Mouse (Mus musculus) stomach, embryonic 15.5 days (tissue): ENCODE results near the gene Abcd1. TPM values are rescaled to one million over a fixed set of nuclear protein-coding genes. Genes with fewer than 3 reads are reported as not detected.
"Not testable (repeated sequence)": the region's sequence is repeated elsewhere in the genome, so short reads cannot be mapped to it uniquely, and the experiment has no call there.

ENCODE experiments used
- ATAC-seq: fragments of 200-750 bp; cut with Nextera tagmentation; 2 replicates; pipeline ENCODE4 v1.8.0; 2017; ENCODE audit warnings: low read depth, moderate number of reproducible peaks, moderate TSS enrichment; ENCODE audit not compliant: insufficient read depth, low FRiP score
- H3K27ac ChIP-seq: fragments of 300-500 bp; sonication (generic); 2 replicates; pipeline ENCODE4 v1.5.1; 2015; ENCODE audit warnings: mild to moderate bottlenecking, inconsistent platforms
- H3K27me3 ChIP-seq: fragments of 300-500 bp; sonication (generic); replicated peaks from 2 replicates; pipeline ENCODE4 v1.6.1; 2015; ENCODE audit warnings: inconsistent platforms
- H3K36me3 ChIP-seq: fragments of 300-500 bp; sonication (generic); 2 replicates; pipeline ENCODE4 v1.6.1; 2015; ENCODE audit warnings: inconsistent platforms
- H3K4me1 ChIP-seq: fragments of 300-500 bp; sonication (generic); 2 replicates; pipeline ENCODE4 v1.6.1; 2015; ENCODE audit warnings: inconsistent platforms
- H3K4me2 ChIP-seq: fragments of 300-500 bp; sonication (generic); 2 replicates; pipeline ENCODE4 v1.6.1; 2015; ENCODE audit warnings: mild to moderate bottlenecking, inconsistent platforms
- H3K4me3 ChIP-seq: fragments of 300-500 bp; sonication (generic); replicated peaks from 2 replicates; pipeline ENCODE4 v1.5.1; 2015; ENCODE audit warnings: inconsistent platforms
- H3K9ac ChIP-seq: fragments of 300-500 bp; sonication (generic); 2 replicates; pipeline ENCODE4 v1.6.1; 2015; ENCODE audit warnings: inconsistent platforms
- H3K9me3 ChIP-seq: fragments of 300-500 bp; sonication (generic); 2 replicates; pipeline ENCODE4 v1.6.1; 2016; ENCODE audit warnings: inconsistent platforms
- WGBS: fragments of 180-500 bp; shearing (Covaris S2); methylation state at CpG from one replicate; pipeline ENCODE4 v1.1.7; 2015; 5-methylcytosine and 5-hydroxymethylcytosine counted together
- polyA plus RNA-seq: library from polyadenylated mRNA; unstranded; fragments of >200 nt; fragmentation: Nextera tagmentation; extraction: Ambion mirVana; gene quantifications from 2 replicates; pipeline ENCODE4 v1.2.1, GENCODE M21; 2015

The Abcd1 gene
- polyA plus RNA-seq, 1 experiment from 2014 or later, result 18.6 TPM

DNA sequence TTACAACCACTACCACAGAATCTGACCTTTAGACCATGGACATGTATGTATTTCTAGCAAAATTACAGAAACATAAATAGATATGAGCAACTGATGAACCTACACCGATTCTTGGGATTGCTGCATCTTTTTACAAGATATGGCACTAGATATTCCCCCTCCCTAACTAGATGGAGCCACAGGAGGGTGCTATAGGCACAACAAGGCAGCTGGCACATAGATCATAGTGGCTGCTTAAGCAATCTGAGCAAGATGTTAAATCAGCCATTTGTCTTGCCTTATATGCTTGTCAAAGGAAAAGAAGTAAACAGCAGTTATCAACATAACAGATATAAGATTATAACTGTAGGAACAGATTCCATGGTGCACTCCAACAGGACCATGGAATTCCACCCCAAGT lies 15.9 kb upstream of the Abcd1 start:
- H3K4me3 ChIP-seq, result no peak overlapping the region
- ATAC-seq, result no peak
- no peak overlapping the region for H3K4me2 ChIP-seq

DNA sequence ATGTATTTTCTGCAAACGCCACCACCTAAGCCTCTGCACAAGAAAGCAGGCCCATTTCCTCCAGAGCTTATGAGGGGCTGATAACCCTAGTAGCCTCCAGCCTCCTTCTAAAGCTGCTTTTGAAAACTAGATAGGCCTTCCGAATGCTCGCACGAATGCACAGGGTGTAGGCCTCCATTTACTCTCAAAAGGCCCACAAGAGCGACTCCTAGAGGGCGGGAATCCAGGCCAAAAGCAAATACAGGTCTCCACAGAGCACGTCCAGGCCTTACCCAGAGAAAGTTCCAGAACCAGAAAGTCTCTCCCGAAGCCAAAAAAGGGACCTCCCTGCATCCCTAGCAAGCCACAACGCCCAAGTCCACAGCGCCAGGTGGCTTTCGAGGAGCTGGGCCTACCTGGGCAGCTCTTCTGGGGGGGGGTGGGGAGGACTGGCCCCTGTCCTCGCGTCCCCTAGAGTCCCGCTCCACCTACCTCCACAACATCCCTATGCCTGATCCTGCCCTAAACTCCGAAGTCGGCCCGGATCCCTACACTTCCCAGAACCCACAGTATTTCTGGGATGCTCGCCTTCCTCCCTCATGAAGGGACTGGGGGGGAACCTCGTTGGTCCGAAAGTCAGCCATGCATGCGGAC lies 805 bp upstream of the Abcd1 start:
- H3K27me3 ChIP-seq, result no peaks in the 10 kb centered on the region
- H3K9me3 ChIP-seq, result no peaks in the 10 kb centered on the region
- peak overlapping the region; percentile 34 for H3K9ac ChIP-seq
- H3K4me3 ChIP-seq, result peak overlapping the region; percentile 50
- peak; percentile 33 for ATAC-seq
- peak overlapping the region; percentile 87 for H3K27ac ChIP-seq
- 0 out of 2 replicates have a peak, but pooled peaks cover 5% of the 10 kb centered on the region for H3K36me3 ChIP-seq
- 25% methylated on average over 21 of the region's 21 CpGs for WGBS
- H3K4me1 ChIP-seq, result no peaks in the 10 kb centered on the region; the same call in 1 of the 2 replicates
- peak overlapping the region; percentile 54 for H3K4me2 ChIP-seq

More for the DNA sequence above, 15.9 kb upstream of the Abcd1 start:
- WGBS, result 78% methylated on average over 1 of the region's 1 CpGs
- no peak overlapping the region for H3K9ac ChIP-seq
- H3K27ac ChIP-seq, result no peak overlapping the region
- no peaks in the 10 kb centered on the region for H3K27me3 ChIP-seq
- no peaks in the 10 kb centered on the region for H3K9me3 ChIP-seq
- H3K4me1 ChIP-seq, result no peaks in the 10 kb centered on the region
- H3K36me3 ChIP-seq, result no peaks in the 10 kb centered on the region

DNA sequence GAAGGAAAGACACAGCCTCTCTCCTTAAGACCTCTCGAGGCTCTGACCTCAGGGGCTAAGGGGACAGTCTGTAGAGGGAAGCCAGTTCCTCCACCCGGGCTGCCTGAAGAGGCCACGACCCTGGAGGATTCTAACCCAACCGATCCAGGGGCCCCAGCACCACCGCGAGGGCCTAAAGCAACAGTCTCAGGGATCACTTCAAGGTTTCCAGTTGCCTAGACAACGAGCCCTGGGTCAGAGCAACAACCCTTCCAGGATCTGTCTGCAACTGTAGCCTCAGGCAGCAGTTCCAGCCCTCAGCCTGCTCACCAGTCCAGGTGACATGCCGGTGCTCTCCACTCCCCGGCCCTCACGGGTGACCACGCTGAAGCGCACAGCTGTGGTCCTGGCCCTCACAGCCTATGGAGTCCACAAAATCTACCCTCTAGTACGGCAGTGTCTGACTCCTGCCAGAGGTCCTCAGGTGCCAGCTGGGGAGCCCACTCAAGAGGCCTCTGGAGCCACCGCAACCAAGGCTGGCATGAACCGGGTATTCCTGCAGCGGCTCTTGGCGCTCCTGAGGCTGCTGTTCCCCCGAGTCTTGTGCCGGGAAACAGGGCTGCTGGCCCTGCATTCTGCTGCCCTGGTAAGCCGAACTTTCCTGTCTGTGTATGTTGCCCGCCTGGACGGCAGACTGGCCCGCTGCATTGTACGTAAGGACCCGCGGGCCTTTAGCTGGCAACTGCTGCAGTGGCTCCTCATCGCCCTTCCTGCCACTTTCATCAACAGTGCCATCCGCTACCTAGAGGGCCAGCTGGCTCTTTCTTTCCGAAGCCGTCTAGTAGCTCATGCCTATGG lies 530 bp downstream of the Abcd1 start:
- Histone ChIP-seq H3K27me3 (no peaks in the 10 kb centered on the region), H3K4me3 (peak overlapping the region; percentile 50), H3K27ac (peak overlapping the region; percentile 80), H3K36me3 (no peaks in the 10 kb centered on the region), H3K4me1 (no peaks in the 10 kb centered on the region; the same call in 1 of the 2 replicates), H3K4me2 (peak overlapping the region; percentile 58), H3K9ac (no peak overlapping the region; the same call in 1 of the 2 replicates), H3K9me3 (no peaks in the 10 kb centered on the region)
- WGBS, result 31% methylated on average over 30 of the region's 30 CpGs
- ATAC-seq, result peak; percentile 20

DNA sequence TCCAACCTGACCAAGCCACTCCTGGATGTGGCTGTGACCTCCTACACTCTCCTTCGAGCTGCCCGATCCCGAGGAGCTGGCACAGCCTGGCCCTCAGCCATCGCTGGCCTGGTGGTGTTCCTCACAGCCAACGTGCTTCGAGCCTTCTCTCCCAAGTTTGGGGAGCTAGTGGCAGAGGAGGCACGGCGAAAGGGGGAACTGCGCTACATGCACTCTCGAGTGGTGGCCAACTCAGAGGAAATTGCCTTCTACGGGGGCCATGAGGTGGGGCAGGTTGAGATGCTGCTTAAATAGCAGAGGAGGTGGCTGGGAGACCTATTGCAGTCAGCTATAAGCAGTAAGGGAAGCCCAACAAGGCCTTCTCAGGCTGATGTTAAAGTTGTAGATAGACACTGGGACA lies 1.3 kb downstream of the Abcd1 start:
- H3K4me2 ChIP-seq, result peak overlapping the region; percentile 58
- H3K9ac ChIP-seq, result no peak overlapping the region
- no peaks in the 10 kb centered on the region; the same call in 1 of the 2 replicates for H3K4me1 ChIP-seq
- peak overlapping the region; percentile 73 for H3K27ac ChIP-seq
- H3K36me3 ChIP-seq, result no peaks in the 10 kb centered on the region
- 61% methylated on average over 11 of the region's 11 CpGs for WGBS
- H3K9me3 ChIP-seq, result no peaks in the 10 kb centered on the region
- no peak for ATAC-seq
- H3K4me3 ChIP-seq, result peak overlapping the region; percentile 50
- no peaks in the 10 kb centered on the region for H3K27me3 ChIP-seq

DNA sequence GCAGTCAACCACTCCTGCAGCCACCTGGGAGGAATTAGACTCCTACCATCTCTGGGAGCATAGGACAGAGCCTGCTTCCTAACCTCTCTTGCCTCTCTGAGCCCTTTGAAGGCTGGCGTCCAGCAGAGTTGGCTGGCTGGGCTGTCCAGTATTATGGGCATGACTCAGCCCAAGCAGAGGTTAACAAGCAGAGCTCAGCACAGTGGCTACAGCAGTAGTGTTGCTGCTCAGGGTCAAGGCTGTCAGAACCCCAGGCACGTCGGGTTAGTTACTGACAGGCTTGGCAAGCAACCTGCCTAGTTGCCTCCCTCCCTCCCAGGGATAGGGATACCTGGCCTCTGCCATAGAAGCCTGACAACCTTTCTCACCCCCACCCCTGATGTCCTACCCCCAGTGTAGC lies 1.9 kb downstream of the Abcd1 start:
- Histone ChIP-seq H3K9ac (no peak overlapping the region), H3K36me3 (no peaks in the 10 kb centered on the region), H3K4me1 (no peaks in the 10 kb centered on the region; the same call in 1 of the 2 replicates), H3K4me3 (peak overlapping the region; percentile 50; the same call in 1 of the 2 replicates), H3K4me2 (peak overlapping the region; percentile 58), H3K9me3 (no peaks in the 10 kb centered on the region), H3K27ac (peak overlapping the region; percentile 73), H3K27me3 (no peaks in the 10 kb centered on the region)
- 51% methylated on average over 3 of the region's 3 CpGs for WGBS
- no peak for ATAC-seq

DNA sequence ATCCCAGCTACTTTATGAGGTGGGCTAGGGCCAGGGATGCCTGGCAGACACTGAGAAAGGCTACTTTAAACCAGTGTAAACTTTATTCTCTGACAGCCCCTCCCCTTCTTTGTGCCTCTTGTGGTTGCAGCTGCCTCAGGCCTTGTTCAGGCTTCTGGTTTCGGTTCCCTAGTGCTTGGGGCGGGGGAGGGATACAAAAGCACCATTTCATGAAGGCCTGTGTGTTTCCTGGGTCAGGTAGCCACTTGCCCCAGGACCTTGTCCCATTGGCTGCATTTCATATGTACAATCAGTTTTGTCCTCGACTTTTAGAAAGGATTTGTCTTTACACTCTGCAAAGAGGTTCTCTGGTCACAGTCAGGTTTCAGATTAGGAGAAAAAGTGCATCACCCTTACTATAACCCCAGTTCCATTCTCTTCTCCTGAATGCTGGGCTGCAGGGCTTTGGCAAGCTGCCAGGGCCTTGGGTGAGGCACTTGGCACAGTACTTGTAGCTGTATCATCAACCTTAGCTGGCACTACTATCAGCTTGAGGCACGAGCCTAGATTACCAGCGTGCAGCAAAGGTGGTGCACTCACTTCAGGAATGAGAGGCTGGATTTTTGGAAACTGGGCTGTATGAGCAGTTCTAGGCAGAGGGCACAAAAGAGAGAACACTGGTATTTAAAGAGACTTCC lies 2.4 kb downstream of the Abcd1 start:
- Histone ChIP-seq H3K4me2 (peak overlapping the region; percentile 58), H3K27ac (peak overlapping the region; percentile 73), H3K27me3 (no peaks in the 10 kb centered on the region), H3K4me3 (0 out of 2 replicates have a peak overlapping the region, but pooled peaks have one; percentile 50), H3K36me3 (no peaks in the 10 kb centered on the region), H3K4me1 (no peaks in the 10 kb centered on the region; the same call in 1 of the 2 replicates), H3K9me3 (no peaks in the 10 kb centered on the region), H3K9ac (no peak overlapping the region)
- ATAC-seq, result no peak
- WGBS, result 22% methylated on average over 5 of the region's 5 CpGs

DNA sequence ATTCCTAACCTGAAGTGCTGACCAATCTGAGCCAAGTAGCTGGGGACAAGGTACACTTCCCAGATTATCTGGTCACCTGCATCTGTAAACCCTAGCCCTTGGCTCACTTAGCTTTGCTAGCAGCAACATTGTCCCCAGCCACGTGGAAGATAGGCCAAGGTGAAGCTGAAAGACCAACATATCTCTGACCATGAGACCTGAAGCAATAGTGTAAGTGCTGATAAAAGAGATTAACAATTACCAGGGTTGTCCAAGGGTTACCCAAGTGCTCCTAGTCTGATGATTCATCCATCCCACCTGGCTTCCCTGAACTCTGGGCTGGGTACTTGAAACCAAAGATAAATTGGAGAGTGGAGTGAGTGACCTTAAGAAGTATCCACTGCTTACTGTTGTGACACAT lies 14.5 kb downstream of the Abcd1 start:
- no peak for ATAC-seq
- H3K27me3 ChIP-seq, result no peaks in the 10 kb centered on the region
- no peak overlapping the region for H3K9ac ChIP-seq
- no peaks in the 10 kb centered on the region for H3K4me1 ChIP-seq
- no peak overlapping the region for H3K27ac ChIP-seq
- WGBS, result 57% methylated on average over 1 of the region's 1 CpGs
- no peaks in the 10 kb centered on the region for H3K36me3 ChIP-seq
- no peak overlapping the region for H3K4me2 ChIP-seq
- H3K9me3 ChIP-seq, result no peaks in the 10 kb centered on the region
- no peak overlapping the region for H3K4me3 ChIP-seq

DNA sequence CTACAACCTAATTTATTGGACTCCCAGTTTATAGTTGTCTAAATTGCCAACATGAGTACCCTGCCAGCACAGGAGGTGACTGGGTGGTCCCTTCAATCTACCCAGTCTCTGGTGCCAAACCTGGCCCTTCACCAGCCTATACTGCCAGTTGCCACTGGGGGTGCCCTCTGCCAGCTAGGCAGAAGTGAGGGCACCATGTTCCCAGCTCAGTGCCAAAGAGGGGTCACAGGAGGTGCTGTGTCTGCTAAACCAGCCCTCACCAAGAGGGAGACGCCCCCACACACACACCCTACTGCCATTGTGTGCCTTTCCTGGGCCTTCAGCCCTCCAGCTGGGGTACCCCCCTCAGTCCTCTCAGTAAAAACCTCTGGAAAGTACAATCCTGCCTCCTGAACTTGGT lies 21.8 kb downstream of the Abcd1 start:
- 61% methylated on average over 1 of the region's 1 CpGs for WGBS
- Histone ChIP-seq H3K4me1 (no peaks in the 10 kb centered on the region), H3K27me3 (no peaks in the 10 kb centered on the region), H3K4me3 (no peak overlapping the region), H3K4me2 (no peak overlapping the region), H3K9me3 (no peaks in the 10 kb centered on the region), H3K9ac (no peak overlapping the region), H3K27ac (no peak overlapping the region), H3K36me3 (no peaks in the 10 kb centered on the region)
- ATAC-seq, result no peak

DNA sequence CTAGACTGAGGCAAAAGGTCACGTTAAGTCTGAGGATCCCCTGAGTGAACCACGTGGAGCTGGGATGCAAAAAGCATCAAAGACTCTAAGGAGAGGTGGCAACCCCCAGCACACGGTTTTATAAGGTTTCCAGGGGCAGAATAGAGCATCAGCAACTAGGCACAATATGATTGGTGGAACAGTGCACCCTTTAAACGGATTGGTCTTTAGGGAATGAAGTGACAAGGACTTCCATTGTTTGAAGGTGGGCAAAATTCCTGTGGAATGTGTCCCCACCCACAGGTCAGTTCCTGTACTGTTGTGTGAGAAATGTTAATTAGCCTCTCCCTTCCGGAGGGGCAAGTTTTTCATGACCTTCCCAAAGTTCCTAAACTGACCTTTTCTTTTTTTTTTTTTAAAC lies 22.8 kb downstream of the Abcd1 start:
- Histone ChIP-seq H3K4me2 (no peak overlapping the region), H3K9me3 (no peaks in the 10 kb centered on the region), H3K4me3 (no peak overlapping the region), H3K36me3 (no peaks in the 10 kb centered on the region), H3K27ac (no peak overlapping the region), H3K4me1 (no peaks in the 10 kb centered on the region), H3K9ac (no peak overlapping the region), H3K27me3 (no peaks in the 10 kb centered on the region)
- no peak for ATAC-seq
- WGBS, result 57% methylated on average over 5 of the region's 5 CpGs

DNA sequence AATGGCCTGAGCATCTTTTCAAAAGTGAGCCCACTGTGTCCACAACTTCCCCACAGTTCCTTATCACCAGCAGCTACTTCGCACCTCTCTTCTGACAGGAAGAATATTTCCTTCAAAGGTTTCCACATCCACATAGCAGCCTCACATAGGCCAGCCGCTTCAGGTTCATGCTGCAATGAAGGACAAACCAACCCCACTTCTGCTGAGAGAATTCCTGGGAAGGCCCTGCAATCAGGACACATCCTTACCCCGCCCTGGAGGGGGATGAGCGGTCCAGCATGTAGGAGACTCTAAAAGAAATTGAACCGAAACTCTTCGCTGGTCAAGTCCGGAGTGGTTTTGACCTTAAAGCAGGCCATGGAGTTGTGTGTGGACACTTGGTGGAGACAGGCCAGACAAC lies 23.4 kb downstream of the Abcd1 start:
- not testable (repeated sequence) for H3K4me2 ChIP-seq, H3K4me3 ChIP-seq, H3K9me3 ChIP-seq, H3K4me1 ChIP-seq, H3K27ac ChIP-seq, H3K27me3 ChIP-seq, H3K9ac ChIP-seq, H3K36me3 ChIP-seq, ATAC-seq
- 94% methylated on average over 7 of the region's 7 CpGs for WGBS

DNA sequence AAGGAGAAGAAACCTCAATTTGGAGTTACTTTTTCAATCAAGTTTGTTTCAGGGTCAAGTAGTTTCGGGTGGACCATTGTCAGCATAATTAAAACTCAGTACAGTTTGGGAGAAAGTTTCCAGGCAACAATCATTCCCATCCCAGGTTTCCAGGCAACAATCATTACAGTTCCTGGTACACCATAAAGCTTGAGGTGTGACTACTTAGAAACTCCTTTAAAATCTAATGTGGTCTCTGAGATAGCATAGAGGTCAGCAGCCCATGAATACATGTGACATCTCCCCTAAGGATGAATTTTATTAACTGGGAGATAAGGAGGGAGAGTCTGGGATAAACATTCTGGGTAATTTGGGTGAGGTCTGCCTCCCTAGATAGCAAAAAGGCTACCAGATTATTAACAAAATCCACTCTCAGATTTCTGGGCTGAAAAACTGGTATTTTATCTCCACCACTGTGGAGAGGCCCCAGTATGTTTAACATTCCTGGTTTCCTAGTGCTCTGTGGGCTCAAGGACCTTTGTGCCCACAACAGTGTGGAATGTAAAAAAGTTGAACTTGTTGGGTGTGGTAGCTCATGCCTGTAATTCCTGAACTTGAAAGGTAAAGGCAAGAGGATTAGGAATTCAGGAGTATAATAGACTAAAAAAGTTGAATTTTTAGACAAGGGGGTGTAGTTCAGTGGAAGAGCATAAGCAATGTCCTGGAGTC lies 28.5 kb downstream of the Abcd1 start:
- no peaks in the 10 kb centered on the region for H3K36me3 ChIP-seq
- no peak overlapping the region for H3K9ac ChIP-seq
- ATAC-seq, result no peak
- 60% methylated on average over 1 of the region's 1 CpGs for WGBS
- H3K27ac ChIP-seq, result no peak overlapping the region
- H3K4me3 ChIP-seq, result no peak overlapping the region
- H3K27me3 ChIP-seq, result no peaks in the 10 kb centered on the region
- no peaks in the 10 kb centered on the region for H3K4me1 ChIP-seq
- no peak overlapping the region for H3K4me2 ChIP-seq
- no peaks in the 10 kb centered on the region for H3K9me3 ChIP-seq
